Mouse (Mus musculus): Measurements from ENCODE around the gene Fstl4. TPM values are rescaled to one million over a fixed set of nuclear protein-coding genes. Genes with fewer than 3 reads are reported as not detected.

Fstl4 gene
- polyA plus RNA-seq, 1 experiment from 2014 or later: 7.2 TPM

DNA sequence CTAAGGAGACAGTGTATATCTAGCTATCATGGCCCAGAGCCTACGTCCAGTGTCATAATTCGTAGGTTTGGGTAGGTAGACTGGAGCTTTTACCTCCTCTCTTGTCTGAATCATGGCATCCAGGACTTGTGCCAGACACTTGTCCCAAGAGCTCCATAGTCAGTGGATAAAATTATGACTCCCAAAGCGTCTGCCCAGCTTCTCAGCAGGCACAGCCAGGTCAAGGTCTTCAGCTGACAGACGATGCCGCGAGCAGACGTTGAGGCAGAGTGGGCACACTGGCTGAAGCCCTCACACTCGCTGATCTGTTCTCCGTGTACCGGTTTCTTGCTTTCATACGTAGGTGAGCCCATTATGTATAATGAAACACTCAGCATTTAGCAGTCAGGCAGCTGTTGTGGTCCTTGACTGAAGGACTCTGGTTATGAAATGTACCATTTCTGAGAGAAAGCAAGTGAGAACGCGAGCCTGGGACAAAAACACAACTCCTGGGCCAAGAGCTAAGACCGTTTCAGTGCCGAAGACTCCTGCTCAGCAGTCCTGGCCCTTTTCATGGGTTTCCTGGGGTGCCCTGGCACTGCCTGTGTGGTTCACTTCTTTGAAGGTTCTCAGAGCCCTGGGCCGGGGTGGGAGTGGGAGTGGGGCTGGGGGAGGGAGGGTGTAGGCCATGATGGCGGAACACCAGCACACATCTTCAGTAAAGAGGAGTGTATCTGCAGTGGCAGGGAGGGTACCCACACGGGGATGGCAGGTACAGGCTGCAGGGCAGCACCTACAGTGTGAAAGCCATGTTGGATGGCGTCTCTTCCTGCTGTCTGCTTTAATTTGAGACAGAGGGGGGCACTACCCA is 111.7 kb downstream of the Fstl4 start:
- H3K4me1 ChIP-seq (ENCODE audit: control insufficient read depth, insufficient read depth, low read length): no peaks in the 10 kb centered on the region
- ATAC-seq (ENCODE audit: low FRiP score, low TSS enrichment) (no peak), DNase-seq (no peak)
- H3K4me2 ChIP-seq (ENCODE audit: low read length): no peak overlapping the region
- no peak overlapping the region for H3K27ac ChIP-seq (replicated peaks; ENCODE audit: low read depth, low read length)
- no peaks in the 10 kb centered on the region for H3K9me3 ChIP-seq (ENCODE audit: control insufficient read depth, low read length)
- no peak overlapping the region for H3K4me3 ChIP-seq (replicated peaks; ENCODE audit: low read depth, low read length)
- H3K27me3 ChIP-seq (ENCODE audit: control insufficient read depth, insufficient read depth, low read length): no peaks in the 10 kb centered on the region
- no peaks in the 10 kb centered on the region for H3K36me3 ChIP-seq (ENCODE audit: control insufficient read depth, insufficient read depth, low read length)
- WGBS: 92% methylated on average over 19 of the region's 19 CpGs
- no peak overlapping the region for H3K9ac ChIP-seq (replicated peaks; ENCODE audit: low read length)

DNA sequence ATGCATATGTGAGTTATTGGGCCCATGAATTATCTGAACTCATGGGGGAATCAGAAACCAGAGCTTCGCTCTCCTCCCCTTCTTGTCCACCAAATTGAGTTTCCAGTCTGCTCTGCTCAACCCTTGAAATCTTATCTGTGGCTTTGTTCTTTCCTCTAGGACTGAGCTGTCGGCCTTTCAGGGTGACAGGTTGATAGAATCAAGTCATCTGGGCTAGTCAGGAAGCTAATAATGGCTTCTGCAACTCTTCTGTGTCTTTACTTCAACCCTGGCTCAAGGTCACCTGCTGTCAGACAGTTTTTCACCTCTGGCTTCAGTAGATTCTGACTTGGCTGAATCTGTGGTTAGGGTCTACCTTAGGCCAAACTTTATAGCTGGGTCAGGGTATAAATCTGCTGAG is 113.2 kb downstream of the Fstl4 start:
- 71% methylated on average over 2 of the region's 2 CpGs for WGBS
- Histone ChIP-seq H3K4me3 (replicated peaks; ENCODE audit: low read depth, low read length) (no peak overlapping the region), H3K27ac (replicated peaks; ENCODE audit: low read depth, low read length) (no peak overlapping the region), H3K27me3 (ENCODE audit: control insufficient read depth, insufficient read depth, low read length) (no peaks in the 10 kb centered on the region), H3K9ac (replicated peaks; ENCODE audit: low read length) (no peak overlapping the region), H3K36me3 (ENCODE audit: control insufficient read depth, insufficient read depth, low read length) (no peaks in the 10 kb centered on the region), H3K4me2 (ENCODE audit: low read length) (no peak overlapping the region), H3K4me1 (ENCODE audit: control insufficient read depth, insufficient read depth, low read length) (no peaks in the 10 kb centered on the region), H3K9me3 (ENCODE audit: control insufficient read depth, low read length) (no peaks in the 10 kb centered on the region)
- ATAC-seq (ENCODE audit: low FRiP score, low TSS enrichment): no peak
- no peak for DNase-seq

- no peaks in the 10 kb centered on the region for H3K27me3 ChIP-seq (ENCODE audit: control insufficient read depth, insufficient read depth, low read length)
- H3K4me3 ChIP-seq (replicated peaks; ENCODE audit: low read depth, low read length): no peak overlapping the region
- H3K4me1 ChIP-seq (ENCODE audit: control insufficient read depth, insufficient read depth, low read length): no peaks in the 10 kb centered on the region
- 87% methylated on average over 2 of the region's 2 CpGs for WGBS
- H3K9me3 ChIP-seq (ENCODE audit: control insufficient read depth, low read length): no peaks in the 10 kb centered on the region
- no peak overlapping the region for H3K4me2 ChIP-seq (ENCODE audit: low read length)
- H3K27ac ChIP-seq (replicated peaks; ENCODE audit: low read depth, low read length): no peak overlapping the region
- no peak overlapping the region for H3K9ac ChIP-seq (replicated peaks; ENCODE audit: low read length)
- no peak for DNase-seq
- H3K36me3 ChIP-seq (ENCODE audit: control insufficient read depth, insufficient read depth, low read length): no peaks in the 10 kb centered on the region
- no peak for ATAC-seq (ENCODE audit: low FRiP score, low TSS enrichment)
Observed at GRCm38 (mm10) chr11:52879958-52880357, 115.5 kb downstream of the Fstl4 start.

DNA sequence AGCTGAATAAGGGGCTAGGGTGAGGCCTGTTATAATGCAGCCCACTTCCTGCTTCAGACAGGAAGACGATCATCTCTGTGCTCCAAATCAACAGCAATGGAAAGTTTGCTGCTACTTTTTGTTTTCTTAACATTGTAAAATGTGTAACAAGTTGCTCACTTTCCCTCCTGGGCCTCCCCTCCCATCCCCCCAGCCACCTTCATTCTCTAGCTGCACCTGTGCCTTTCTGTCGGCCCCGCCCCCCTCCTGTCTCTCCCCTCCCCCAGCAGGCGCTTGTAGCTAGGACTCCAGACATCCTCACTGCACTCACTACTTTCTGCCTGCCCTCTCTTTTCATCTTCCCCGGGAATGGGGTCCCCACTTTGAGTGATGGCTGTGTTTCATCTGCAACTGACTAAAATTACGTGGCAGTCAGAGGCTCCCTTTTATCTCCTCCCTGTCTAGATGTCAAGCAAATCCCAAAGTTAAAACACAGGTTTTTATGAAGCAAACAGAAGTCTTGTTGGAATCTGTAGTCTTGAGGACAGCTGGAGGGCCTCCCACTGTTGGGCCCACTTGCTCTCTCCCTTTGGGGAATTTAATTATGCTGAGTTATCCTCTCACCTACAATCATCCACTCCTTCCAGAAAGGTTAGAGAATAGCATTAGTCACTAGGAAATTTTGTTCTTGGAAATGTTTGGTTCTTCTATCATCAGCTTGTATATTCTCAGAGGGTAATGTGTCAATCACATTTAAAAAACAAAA is 122.3 kb downstream of the Fstl4 start:
- DNase-seq (no peak), ATAC-seq (ENCODE audit: low FRiP score, low TSS enrichment) (no peak)
- Histone ChIP-seq H3K9ac (replicated peaks; ENCODE audit: low read length) (no peak overlapping the region), H3K27ac (replicated peaks; ENCODE audit: low read depth, low read length) (no peak overlapping the region), H3K9me3 (ENCODE audit: control insufficient read depth, low read length) (no peaks in the 10 kb centered on the region), H3K4me1 (ENCODE audit: control insufficient read depth, insufficient read depth, low read length) (peaks cover 12% of the 10 kb centered on the region; the same call in 1 of the 2 replicates), H3K4me3 (replicated peaks; ENCODE audit: low read depth, low read length) (no peak overlapping the region), H3K36me3 (ENCODE audit: control insufficient read depth, insufficient read depth, low read length) (no peaks in the 10 kb centered on the region), H3K27me3 (ENCODE audit: control insufficient read depth, insufficient read depth, low read length) (0 out of 2 replicates have a peak, but pooled peaks cover 2% of the 10 kb centered on the region), H3K4me2 (ENCODE audit: low read length) (no peak overlapping the region)
- WGBS: 13% methylated on average over 6 of the region's 6 CpGs

DNA sequence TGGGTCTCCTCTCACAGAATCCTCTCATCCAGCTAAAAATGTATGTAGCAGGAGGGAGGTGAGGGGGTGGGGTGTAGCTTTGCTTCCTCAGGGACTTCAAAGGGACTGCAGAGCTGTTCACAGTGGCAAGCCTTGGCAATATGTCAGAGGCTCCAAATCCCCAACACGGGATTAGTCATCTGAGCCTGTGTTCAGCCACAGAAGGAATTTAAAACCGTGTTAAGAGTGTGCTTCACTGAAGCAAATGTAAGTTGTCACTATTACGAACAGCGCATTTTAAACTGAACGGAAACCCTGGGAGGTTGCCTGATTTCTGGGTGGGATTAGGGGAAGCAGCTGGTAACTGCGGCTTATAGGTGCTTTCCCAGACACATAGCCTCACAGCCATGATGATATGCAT is 123.7 kb downstream of the Fstl4 start:
- Histone ChIP-seq H3K27me3 (ENCODE audit: control insufficient read depth, insufficient read depth, low read length) (0 out of 2 replicates have a peak, but pooled peaks cover 2% of the 10 kb centered on the region), H3K36me3 (ENCODE audit: control insufficient read depth, insufficient read depth, low read length) (no peaks in the 10 kb centered on the region), H3K27ac (replicated peaks; ENCODE audit: low read depth, low read length) (no peak overlapping the region), H3K4me3 (replicated peaks; ENCODE audit: low read depth, low read length) (no peak overlapping the region), H3K9ac (replicated peaks; ENCODE audit: low read length) (0 out of 2 replicates have a peak overlapping the region, but pooled peaks have one; percentile 16), H3K4me1 (ENCODE audit: control insufficient read depth, insufficient read depth, low read length) (peaks cover 12% of the 10 kb centered on the region; the same call in 1 of the 2 replicates), H3K9me3 (ENCODE audit: control insufficient read depth, low read length) (no peaks in the 10 kb centered on the region), H3K4me2 (ENCODE audit: low read length) (no peak overlapping the region)
- peak; percentile 79 for DNase-seq
- WGBS: 8% methylated on average over 6 of the region's 6 CpGs
- ATAC-seq (ENCODE audit: low FRiP score, low TSS enrichment): no peak

DNA sequence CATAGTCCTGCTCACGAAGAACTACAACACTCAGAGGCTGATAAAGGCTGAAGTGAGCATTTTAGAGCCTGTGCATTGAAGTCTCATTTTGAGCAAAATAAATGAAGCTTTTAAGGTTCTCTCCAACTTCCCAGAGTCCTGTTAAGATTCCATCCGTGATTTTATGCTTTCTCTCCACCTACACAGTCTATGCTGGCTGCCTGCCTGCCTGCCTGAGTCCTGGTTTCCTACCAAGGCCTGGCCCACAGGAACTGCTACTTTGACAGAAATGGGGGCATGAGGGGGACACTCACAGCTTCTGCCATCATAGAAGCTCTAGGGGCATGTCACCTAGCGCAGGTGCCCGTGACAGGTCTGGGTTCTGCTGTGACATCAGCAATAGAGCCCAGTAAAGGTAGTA is 125.1 kb downstream of the Fstl4 start:
- Histone ChIP-seq H3K4me1 (ENCODE audit: control insufficient read depth, insufficient read depth, low read length) (peaks cover 12% of the 10 kb centered on the region; the same call in 1 of the 2 replicates), H3K4me3 (replicated peaks; ENCODE audit: low read depth, low read length) (no peak overlapping the region), H3K27me3 (ENCODE audit: control insufficient read depth, insufficient read depth, low read length) (0 out of 2 replicates have a peak, but pooled peaks cover 2% of the 10 kb centered on the region), H3K9ac (replicated peaks; ENCODE audit: low read length) (no peak overlapping the region), H3K9me3 (ENCODE audit: control insufficient read depth, low read length) (no peaks in the 10 kb centered on the region), H3K4me2 (ENCODE audit: low read length) (no peak overlapping the region), H3K36me3 (ENCODE audit: control insufficient read depth, insufficient read depth, low read length) (no peaks in the 10 kb centered on the region), H3K27ac (replicated peaks; ENCODE audit: low read depth, low read length) (no peak overlapping the region)
- 81% methylated on average over 4 of the region's 4 CpGs for WGBS
- no peak for ATAC-seq (ENCODE audit: low FRiP score, low TSS enrichment)
- no peak for DNase-seq

DNA sequence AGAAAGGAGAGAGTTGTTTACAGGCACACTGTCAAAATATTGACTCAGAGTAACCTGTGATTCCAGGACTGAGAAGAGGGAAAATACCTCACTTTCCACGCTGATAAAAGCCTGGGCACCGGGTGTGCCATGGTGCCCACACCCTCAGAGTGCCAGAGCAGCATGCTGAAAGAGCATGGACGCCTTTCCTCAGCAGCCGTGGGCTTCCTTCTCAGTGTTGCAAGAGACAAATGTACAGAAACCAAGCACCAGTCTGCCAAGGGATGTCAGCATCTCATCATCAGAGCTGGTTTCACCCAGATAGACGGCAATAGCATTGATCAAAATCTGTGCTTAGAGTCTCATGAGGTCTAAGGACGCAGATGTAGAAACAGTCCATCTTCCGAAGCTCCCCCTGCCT is 125.7 kb downstream of the Fstl4 start:
- Histone ChIP-seq H3K4me2 (ENCODE audit: low read length) (no peak overlapping the region), H3K9me3 (ENCODE audit: control insufficient read depth, low read length) (no peaks in the 10 kb centered on the region), H3K36me3 (ENCODE audit: control insufficient read depth, insufficient read depth, low read length) (no peaks in the 10 kb centered on the region), H3K4me1 (ENCODE audit: control insufficient read depth, insufficient read depth, low read length) (peaks cover 12% of the 10 kb centered on the region; the same call in 1 of the 2 replicates), H3K4me3 (replicated peaks; ENCODE audit: low read depth, low read length) (no peak overlapping the region), H3K27ac (replicated peaks; ENCODE audit: low read depth, low read length) (no peak overlapping the region), H3K9ac (replicated peaks; ENCODE audit: low read length) (no peak overlapping the region), H3K27me3 (ENCODE audit: control insufficient read depth, insufficient read depth, low read length) (0 out of 2 replicates have a peak, but pooled peaks cover 2% of the 10 kb centered on the region)
- ATAC-seq (ENCODE audit: low FRiP score, low TSS enrichment): no peak
- WGBS: 83% methylated on average over 7 of the region's 7 CpGs
- DNase-seq: no peak

GRCm38 (mm10) chr11:52904101-52904500 is 139.7 kb downstream of the Fstl4 start:
- Histone ChIP-seq H3K27me3 (ENCODE audit: control insufficient read depth, insufficient read depth, low read length) (no peaks in the 10 kb centered on the region), H3K4me3 (replicated peaks; ENCODE audit: low read depth, low read length) (no peak overlapping the region), H3K27ac (replicated peaks; ENCODE audit: low read depth, low read length) (no peak overlapping the region), H3K36me3 (ENCODE audit: control insufficient read depth, insufficient read depth, low read length) (no peaks in the 10 kb centered on the region), H3K4me2 (ENCODE audit: low read length) (no peak overlapping the region), H3K4me1 (ENCODE audit: control insufficient read depth, insufficient read depth, low read length) (no peaks in the 10 kb centered on the region), H3K9ac (replicated peaks; ENCODE audit: low read length) (no peak overlapping the region), H3K9me3 (ENCODE audit: control insufficient read depth, low read length) (no peaks in the 10 kb centered on the region)
- 66% methylated on average over 5 of the region's 5 CpGs for WGBS
- ATAC-seq (ENCODE audit: low FRiP score, low TSS enrichment) (no peak), DNase-seq (no peak)
